Mouse (Mus musculus): ENCODE measurements around the gene Rps10. TPM values are rescaled to one million over a fixed set of nuclear protein-coding genes. Genes with fewer than 3 reads are reported as not detected.
A peak's percentile ranks its signal among the peaks of the same experiment; 100 is the strongest.

The Rps10 gene
- total and polyA plus RNA-seq, 2 experiments from 2014 or later: 502 to 1,348 TPM

- 84% methylated on average over 3 of the region's 3 CpGs for WGBS
- no peak overlapping the region for H3K27ac ChIP-seq (ENCODE audit: low read depth, low read length)
- no peak overlapping the region for H3K4me2 ChIP-seq (ENCODE audit: low read depth)
- H3K4me1 ChIP-seq (ENCODE audit: insufficient read depth): peaks cover 17% of the 10 kb centered on the region; the same call in 1 of the 2 replicates
- H3K4me3 ChIP-seq (ENCODE audit: low read depth, low read length): no peak overlapping the region
- ATAC-seq (no peak), DNase-seq (no peak)
- no peaks in the 10 kb centered on the region for H3K9me3 ChIP-seq (ENCODE audit: low read length)
- no peak overlapping the region for H3K9ac ChIP-seq
- TF ChIP-seq CTCF (IDR thresholded peaks at IDR 0.05; ENCODE audit: low read depth): no peak
- H3K36me3 ChIP-seq (ENCODE audit: insufficient read depth): peaks cover 15% of the 10 kb centered on the region; the same call in 1 of the 2 replicates
- H3K27me3 ChIP-seq (ENCODE audit: insufficient read depth, low read length): no peaks in the 10 kb centered on the region
These were observed 36.2 kb downstream of the Rps10 start for GRCm38 (mm10) chr17:27600286-27600685.

- Histone ChIP-seq H3K9ac (no peak overlapping the region), H3K27me3 (ENCODE audit: insufficient read depth, low read length) (no peaks in the 10 kb centered on the region), H3K4me2 (ENCODE audit: low read depth) (no peak overlapping the region), H3K27ac (ENCODE audit: low read depth, low read length) (peak overlapping the region; percentile 15; the same call in 1 of the 2 replicates), H3K9me3 (ENCODE audit: low read length) (no peaks in the 10 kb centered on the region), H3K36me3 (ENCODE audit: insufficient read depth) (peaks cover 42% of the 10 kb centered on the region), H3K4me1 (ENCODE audit: insufficient read depth) (peaks cover 5% of the 10 kb centered on the region; the same call in 1 of the 2 replicates), H3K4me3 (ENCODE audit: low read depth, low read length) (no peak overlapping the region)
- WGBS: 83% methylated on average over 21 of the region's 21 CpGs
- TF ChIP-seq CTCF (IDR thresholded peaks at IDR 0.05; ENCODE audit: low read depth): no peak
- 0 out of 2 replicates have a peak, but pooled peaks have one; percentile 10 for ATAC-seq
- no peak for DNase-seq
These were observed 39.9 kb downstream of the Rps10 start for GRCm38 (mm10) chr17:27596376-27597190.

GRCm38 (mm10) chr17:27595659-27596375, 40.7 kb downstream of the Rps10 start:
- H3K9ac ChIP-seq: no peak overlapping the region
- DNase-seq (no peak), ATAC-seq (peak; percentile 40; the same call in 1 of the 2 replicates)
- H3K4me2 ChIP-seq (ENCODE audit: low read depth): no peak overlapping the region
- no peak overlapping the region for H3K4me3 ChIP-seq (ENCODE audit: low read depth, low read length)
- H3K27ac ChIP-seq (ENCODE audit: low read depth, low read length): no peak overlapping the region
- no peaks in the 10 kb centered on the region for H3K9me3 ChIP-seq (ENCODE audit: low read length)
- 73% methylated on average over 15 of the region's 15 CpGs for WGBS
- 0 out of 2 replicates have a peak, but pooled peaks have one; percentile 18 for TF ChIP-seq CTCF (IDR thresholded peaks at IDR 0.05; ENCODE audit: low read depth)
- peaks cover 3% of the 10 kb centered on the region; the same call in 1 of the 2 replicates for H3K4me1 ChIP-seq (ENCODE audit: insufficient read depth)
- H3K36me3 ChIP-seq (ENCODE audit: insufficient read depth): peaks cover 49% of the 10 kb centered on the region
- no peaks in the 10 kb centered on the region for H3K27me3 ChIP-seq (ENCODE audit: insufficient read depth, low read length)

- Histone ChIP-seq H3K4me1 (ENCODE audit: insufficient read depth) (no peaks in the 10 kb centered on the region), H3K9me3 (ENCODE audit: low read length) (no peaks in the 10 kb centered on the region), H3K9ac (no peak overlapping the region), H3K27me3 (ENCODE audit: insufficient read depth, low read length) (no peaks in the 10 kb centered on the region), H3K4me3 (ENCODE audit: low read depth, low read length) (no peak overlapping the region), H3K27ac (ENCODE audit: low read depth, low read length) (no peak overlapping the region), H3K4me2 (ENCODE audit: low read depth) (no peak overlapping the region), H3K36me3 (ENCODE audit: insufficient read depth) (peaks cover 65% of the 10 kb centered on the region)
- ATAC-seq: no peak
- no peak for DNase-seq
- TF ChIP-seq CTCF (IDR thresholded peaks at IDR 0.05; ENCODE audit: low read depth): no peak
- WGBS: 96% methylated on average over 7 of the region's 7 CpGs
These were observed 43.9 kb downstream of the Rps10 start for GRCm38 (mm10) chr17:27592565-27592910.

- no peak for DNase-seq
- peak; percentile 36 for TF ChIP-seq CTCF (IDR thresholded peaks at IDR 0.05; ENCODE audit: low read depth)
- Histone ChIP-seq H3K4me3 (ENCODE audit: low read depth, low read length) (no peak overlapping the region), H3K27ac (ENCODE audit: low read depth, low read length) (no peak overlapping the region), H3K4me1 (ENCODE audit: insufficient read depth) (no peaks in the 10 kb centered on the region), H3K4me2 (ENCODE audit: low read depth) (no peak overlapping the region), H3K9ac (no peak overlapping the region), H3K9me3 (ENCODE audit: low read length) (no peaks in the 10 kb centered on the region), H3K36me3 (ENCODE audit: insufficient read depth) (peaks cover 65% of the 10 kb centered on the region), H3K27me3 (ENCODE audit: insufficient read depth, low read length) (no peaks in the 10 kb centered on the region)
- no peak for ATAC-seq
- WGBS: 91% methylated on average over 12 of the region's 12 CpGs
These were observed 44.5 kb downstream of the Rps10 start for GRCm38 (mm10) chr17:27591826-27592564.

- Histone ChIP-seq H3K9ac (no peak overlapping the region), H3K36me3 (ENCODE audit: insufficient read depth) (peaks cover 55% of the 10 kb centered on the region), H3K27me3 (ENCODE audit: insufficient read depth, low read length) (no peaks in the 10 kb centered on the region), H3K4me2 (ENCODE audit: low read depth) (no peak overlapping the region), H3K27ac (ENCODE audit: low read depth, low read length) (no peak overlapping the region), H3K4me3 (ENCODE audit: low read depth, low read length) (no peak overlapping the region), H3K9me3 (ENCODE audit: low read length) (no peaks in the 10 kb centered on the region), H3K4me1 (ENCODE audit: insufficient read depth) (no peaks in the 10 kb centered on the region)
- no peak for DNase-seq
- ATAC-seq: no peak
- WGBS: 85% methylated on average over 8 of the region's 8 CpGs
- TF ChIP-seq CTCF (IDR thresholded peaks at IDR 0.05; ENCODE audit: low read depth): no peak
These were observed 48.2 kb downstream of the Rps10 start for GRCm38 (mm10) chr17:27588231-27588630.
